Mouse (Mus musculus) heart, postnatal 10 days (tissue): ENCODE data around the gene Pde2a. TPM values are rescaled to one million over a fixed set of nuclear protein-coding genes. Genes with fewer than 3 reads are reported as not detected.

ENCODE experiments used
- DNase-seq, 2 experiments: peaks; one replicate each; pipeline ENCODE4 v3.0.0; 2021
- intact Hi-C: fragments of 180-260 bp; cut with DNase I; formaldehyde crosslinking; loops from one replicate; pipeline ENCODE4 v1.15.1; 2025
- total RNA-seq, 2 experiments: library from RNA; stranded (reverse); gene quantifications; 2 replicates each; pipeline ENCODE4 v1.2.3; 2021

Pde2a gene
- total RNA-seq, 2 experiments from 2014 or later, result 65.2 to 70.1 TPM

- peak; percentile 84 to 85 for DNase-seq
- intact Hi-C loops, result loop anchor here (1.0 to 2.0 kb wide), 2 partner anchors 37 to 53 kb away; no protein-coding TSS in a partner anchor
Measured at GRCm38 (mm10) chr7:101503351-101503750, 81.9 kb downstream of the Pde2a start.

GRCm38 (mm10) chr7:101503803-101504202, 82.3 kb downstream of the Pde2a start:
- intact Hi-C loops, result loop anchor here (1.0 to 2.0 kb wide), 2 partner anchors 37 to 54 kb away; no protein-coding TSS in a partner anchor
- DNase-seq, result no peak

DNA sequence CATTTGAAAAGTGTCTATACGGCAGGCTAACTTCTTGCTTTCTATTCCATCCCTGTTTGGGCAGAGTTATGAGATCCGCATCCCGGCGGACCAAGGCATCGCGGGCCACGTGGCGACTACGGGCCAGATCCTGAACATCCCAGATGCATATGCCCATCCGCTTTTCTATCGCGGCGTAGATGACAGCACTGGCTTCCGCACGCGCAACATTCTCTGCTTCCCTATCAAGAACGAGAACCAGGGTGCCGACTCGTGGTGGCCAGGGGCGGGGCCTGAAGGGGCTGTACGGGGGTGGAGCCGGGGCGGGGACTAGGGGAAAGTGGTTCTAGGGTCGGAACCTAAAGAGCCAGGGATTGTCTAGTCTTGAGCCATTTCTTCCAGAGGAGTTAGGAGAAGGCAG, 83.0 kb downstream of the Pde2a start:
- DNase-seq, result peak in 1 of 2 experiments; percentile 37
- intact Hi-C loops, result no loop called here

- intact Hi-C loops, result no loop called here
- no peak for DNase-seq
Measured at GRCm38 (mm10) chr7:101509212-101509611, 87.7 kb downstream of the Pde2a start.

- intact Hi-C loops, result no loop called here
- no peak for DNase-seq
Measured at GRCm38 (mm10) chr7:101513655-101514054, 92.2 kb downstream of the Pde2a start.

DNA sequence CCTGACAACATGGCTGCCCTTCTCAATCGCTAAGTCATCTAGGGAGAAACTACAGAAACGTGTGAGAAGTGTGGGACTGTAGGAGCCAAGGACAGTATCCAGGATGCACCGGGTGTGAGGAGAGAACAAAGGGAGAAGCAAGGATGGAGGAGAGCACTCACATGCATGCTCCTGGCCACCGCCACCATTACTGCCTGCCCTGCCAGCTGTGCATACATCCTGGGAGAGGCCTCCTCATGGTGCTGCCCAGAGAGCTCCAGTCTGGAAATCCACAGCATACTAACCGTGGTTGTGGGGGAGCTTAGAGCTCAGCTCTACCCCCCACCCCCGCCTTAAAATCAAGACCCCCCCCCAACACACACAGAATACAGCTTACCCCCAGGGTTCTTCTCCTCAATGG, 93.3 kb downstream of the Pde2a start:
- intact Hi-C loops, result no loop called here
- no peak for DNase-seq

DNA sequence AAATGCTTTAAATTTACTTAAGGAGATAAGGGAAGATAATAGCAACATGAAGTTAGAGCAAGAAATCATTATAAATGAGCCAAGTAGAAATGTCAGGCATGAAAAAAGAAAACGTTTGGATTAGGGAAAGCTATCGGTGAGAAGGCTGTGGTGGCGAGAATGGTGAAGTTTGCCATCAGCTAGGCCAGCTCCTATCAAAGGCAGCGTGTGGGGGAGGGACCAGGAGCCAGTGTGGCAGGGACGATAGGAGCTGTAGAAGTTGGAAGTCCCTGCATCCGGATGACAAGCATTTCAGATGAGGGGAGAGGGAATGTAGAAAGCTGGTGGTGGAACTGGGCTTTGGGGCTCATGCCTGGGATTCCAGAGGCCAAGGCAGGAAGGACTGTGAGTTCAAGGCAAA, 93.8 kb downstream of the Pde2a start:
- intact Hi-C loops, result no loop called here
- DNase-seq, result no peak

- intact Hi-C loops, result no loop called here
- DNase-seq, result no peak
Measured at GRCm38 (mm10) chr7:101516460-101516859, 95.0 kb downstream of the Pde2a start.

GRCm38 (mm10) chr7:101521696-101522095, 100.2 kb downstream of the Pde2a start:
- intact Hi-C loops, result no loop called here

DNA sequence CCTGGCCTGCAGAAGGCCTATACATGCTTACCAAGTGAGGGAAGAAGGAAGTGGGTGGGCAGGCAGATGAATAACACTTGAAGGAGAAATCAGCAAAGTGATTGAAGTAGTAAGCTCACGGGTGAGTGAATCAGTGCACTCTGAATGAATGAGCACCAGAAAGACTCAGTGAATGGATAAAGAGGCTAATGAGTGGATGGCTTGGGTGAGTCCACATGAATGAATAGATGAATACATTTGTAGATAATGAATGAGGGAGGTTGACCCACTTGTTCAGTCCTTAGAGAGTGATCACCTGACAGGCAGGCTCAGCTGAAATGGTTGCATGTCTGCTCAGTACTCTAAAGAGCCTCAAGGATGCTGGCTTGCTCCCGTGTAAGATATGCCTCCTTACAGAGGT, 101.7 kb downstream of the Pde2a start:
- intact Hi-C loops, result no loop called here
- DNase-seq, result no peak

More at GRCm38 (mm10) chr7:101521696-101522095, 100.2 kb downstream of the Pde2a start:
- no peak for DNase-seq

DNA sequence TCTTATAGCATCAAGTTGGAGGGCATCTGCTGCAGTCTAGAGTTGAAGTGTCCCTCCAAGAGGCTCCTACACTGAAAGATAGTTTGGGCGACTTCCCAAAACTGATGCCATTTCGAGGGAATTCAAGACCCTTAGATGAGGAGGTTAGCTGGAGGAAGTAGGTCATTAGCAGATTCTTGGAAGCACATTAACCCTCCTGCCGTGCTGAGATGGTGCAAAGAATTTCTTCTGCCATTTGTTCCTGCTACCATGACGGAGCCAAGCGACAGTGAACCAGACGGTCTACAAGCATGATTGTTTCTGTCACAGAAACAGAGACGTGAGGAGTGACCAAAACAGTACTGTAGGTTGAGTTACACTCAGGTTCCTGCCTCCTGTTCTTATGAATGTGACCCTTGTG, 105.0 kb downstream of the Pde2a start:
- no peak for DNase-seq
- intact Hi-C loops, result loop anchor here (5.0 kb wide), 1 partner anchor 84 kb away; no protein-coding TSS in a partner anchor

DNA sequence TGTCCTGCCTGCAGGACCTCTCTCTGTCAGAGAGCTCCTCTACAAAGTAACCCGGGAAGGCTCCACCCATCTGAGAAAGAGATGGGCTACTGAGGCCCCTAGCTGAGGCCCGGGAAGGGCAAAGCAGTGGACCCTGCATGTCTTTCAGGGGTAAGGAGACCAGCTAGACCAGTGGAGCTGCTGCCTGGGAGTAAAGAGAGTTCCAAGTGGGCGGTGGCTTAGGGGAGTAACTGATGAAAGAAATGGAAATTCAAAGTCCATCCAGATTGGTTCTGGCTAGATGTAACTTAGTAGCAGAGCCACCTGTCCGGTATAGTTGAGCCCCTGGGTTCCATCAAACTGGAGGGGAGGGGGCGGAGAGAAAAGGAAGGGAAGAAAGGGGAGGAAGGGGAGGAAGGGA, 112.9 kb downstream of the Pde2a start:
- intact Hi-C loops, result no loop called here

DNA sequence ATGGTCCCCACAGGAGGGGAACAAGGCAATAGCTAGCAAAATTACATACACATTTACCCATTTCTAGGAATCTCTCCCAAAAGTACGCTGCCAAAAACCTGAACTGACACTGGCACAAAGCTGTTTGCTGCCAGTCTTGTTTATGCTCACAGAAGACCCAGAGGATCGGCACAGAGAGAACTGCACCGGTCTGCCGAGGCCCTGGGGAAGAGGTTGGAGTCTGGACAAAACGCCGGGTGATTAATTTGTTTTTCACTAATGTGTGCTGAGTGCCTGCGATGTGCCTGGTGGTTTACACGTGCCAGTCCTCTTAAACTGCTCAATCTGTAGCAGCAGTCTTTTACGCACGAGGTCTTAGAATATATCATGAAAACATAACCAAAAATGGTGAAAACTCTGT, 113.6 kb downstream of the Pde2a start:
- no peak for DNase-seq
- intact Hi-C loops, result no loop called here

More for the DNA sequence above, 112.9 kb downstream of the Pde2a start:
- no peak for DNase-seq

DNA sequence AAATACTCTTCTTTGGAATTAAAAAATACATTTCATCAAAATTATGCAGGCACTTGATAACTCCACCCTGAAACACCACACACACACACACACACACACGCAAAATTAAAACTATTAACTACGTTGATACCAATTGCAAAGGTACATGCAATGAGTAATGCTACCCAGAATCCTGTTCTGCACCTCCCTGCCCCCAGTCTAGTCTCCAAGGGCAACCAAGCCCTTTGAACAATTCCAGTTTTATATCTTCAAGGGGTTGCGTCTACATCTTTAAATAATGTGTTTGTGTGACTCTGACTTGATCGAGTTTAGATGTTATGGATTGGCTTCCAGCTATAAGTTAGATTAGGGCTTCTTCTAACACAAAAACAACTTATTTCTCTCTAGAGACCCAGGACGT, 114.0 kb downstream of the Pde2a start:
- no peak for DNase-seq
- intact Hi-C loops, result no loop called here

- intact Hi-C loops, result no loop called here
- DNase-seq, result no peak
Measured at GRCm38 (mm10) chr7:101537541-101537940, 116.0 kb downstream of the Pde2a start.

DNA sequence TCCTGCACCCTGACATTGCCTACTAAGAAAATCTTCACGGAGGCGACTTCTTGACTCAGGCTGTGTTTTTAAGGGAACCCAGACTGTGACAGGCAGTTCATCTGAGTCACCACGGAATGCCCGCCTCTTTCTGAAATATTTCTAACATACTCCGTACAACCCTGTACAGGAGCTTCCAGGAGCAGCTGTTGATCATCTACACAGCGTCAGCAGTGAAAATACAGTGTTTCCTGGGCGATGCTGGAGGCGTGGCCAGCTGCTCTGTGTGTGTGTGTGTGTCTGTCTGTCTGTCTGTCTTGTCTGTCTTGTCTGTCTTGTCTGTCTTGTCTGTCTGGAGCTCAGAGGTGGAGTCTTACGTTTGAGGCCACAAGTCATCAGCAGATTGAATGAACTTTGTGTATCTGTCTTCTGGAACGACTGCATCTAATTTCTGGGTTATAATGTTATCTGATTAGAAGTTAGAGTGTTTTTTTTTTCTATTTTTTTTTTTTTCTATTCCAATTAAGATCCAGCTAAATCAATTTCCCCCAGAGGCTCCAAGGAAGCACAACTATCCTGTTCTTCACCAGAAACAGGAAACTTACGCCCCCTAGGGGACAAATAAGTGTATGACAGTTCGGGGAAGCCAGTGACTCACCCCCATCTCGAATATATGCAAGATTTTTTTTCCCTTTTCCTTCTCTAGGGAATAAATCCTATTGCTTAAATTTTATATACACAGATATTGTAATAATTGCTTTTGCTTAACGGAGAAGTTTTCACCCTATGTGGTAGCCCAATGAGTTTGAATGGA, 116.8 kb downstream of the Pde2a start:
- peak; percentile 36 to 62 for DNase-seq
- intact Hi-C loops, result no loop called here

DNA sequence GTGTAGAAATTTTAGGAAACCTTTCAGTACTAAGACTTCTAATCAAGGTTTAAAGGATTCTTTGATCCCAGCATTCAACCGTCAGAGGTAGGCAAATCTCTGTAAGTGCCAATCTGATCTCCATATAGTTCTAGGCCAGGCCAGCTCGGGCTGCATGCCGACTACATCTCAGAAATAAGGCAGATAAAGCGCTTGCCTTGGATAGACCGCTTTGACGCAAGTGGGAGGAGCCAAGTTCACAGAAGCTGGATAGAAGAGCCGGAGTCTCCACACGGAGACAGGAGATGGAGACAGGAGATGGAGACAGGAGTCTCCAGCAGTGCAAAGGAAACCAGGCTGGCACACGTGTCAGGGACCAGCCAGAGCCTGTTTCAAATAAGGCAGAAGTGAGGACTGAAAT, 118.3 kb downstream of the Pde2a start:
- no peak for DNase-seq
- intact Hi-C loops, result loop anchor here (2.0 to 5.0 kb wide), 2 partner anchors 37 to 112 kb away; no protein-coding TSS in a partner anchor

- intact Hi-C loops, result loop anchor here (1.0 to 5.0 kb wide), 4 partner anchors 38 to 127 kb away; no protein-coding TSS in a partner anchor
- DNase-seq, result no peak
Measured at GRCm38 (mm10) chr7:101540684-101541083, 119.2 kb downstream of the Pde2a start.

DNA sequence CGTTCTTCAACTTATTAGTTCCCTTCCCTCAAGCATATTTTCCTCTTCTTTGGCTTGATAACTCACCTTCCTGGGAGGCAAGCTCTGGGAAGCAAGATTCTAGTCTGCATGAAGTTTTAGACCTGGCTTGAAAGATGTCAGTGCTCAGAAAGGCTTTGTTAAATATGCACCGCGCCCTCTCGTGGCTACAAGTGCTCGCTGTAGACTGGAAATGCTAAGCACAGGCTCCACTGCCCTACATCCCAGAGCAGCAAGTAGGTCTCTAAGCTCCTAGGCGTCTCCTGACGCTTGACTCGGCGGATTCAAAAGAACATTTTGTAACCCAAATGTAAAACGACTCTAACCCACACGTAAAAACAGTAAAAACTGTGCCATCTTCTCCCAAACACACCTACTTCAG, 119.6 kb downstream of the Pde2a start:
- peak; percentile 71 to 80 for DNase-seq

GRCm38 (mm10) chr7:101541734-101542133, 120.2 kb downstream of the Pde2a start:
- no peak for DNase-seq
- intact Hi-C loops, result loop anchor here (1.0 to 5.0 kb wide), 4 partner anchors 39 to 128 kb away; no protein-coding TSS in a partner anchor

More for the DNA sequence above, 119.6 kb downstream of the Pde2a start:
- intact Hi-C loops, result loop anchor here (1.0 to 5.0 kb wide), 4 partner anchors 38 to 128 kb away; no protein-coding TSS in a partner anchor

DNA sequence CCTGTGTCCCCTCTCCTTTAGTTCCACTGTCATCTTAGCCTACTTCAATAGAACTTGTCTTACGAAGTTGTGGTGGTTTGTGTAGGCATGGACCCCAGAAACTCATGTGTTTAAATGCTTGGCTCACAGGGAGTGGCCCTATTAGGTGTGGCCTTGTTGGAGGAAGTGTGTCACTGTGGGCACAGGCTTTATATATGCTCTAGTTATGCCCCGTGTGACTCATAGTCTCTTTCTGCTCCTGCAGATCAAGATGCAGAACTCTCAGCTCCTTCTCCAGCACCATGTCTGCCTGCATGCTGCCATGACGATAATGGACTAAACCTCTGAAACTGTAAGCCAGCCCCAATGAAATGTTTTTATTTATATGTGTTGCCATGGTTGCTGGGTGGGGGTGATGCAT, 126.2 kb downstream of the Pde2a start:
- intact Hi-C loops, result no loop called here

GRCm38 (mm10) chr7:101549266-101549665, 127.8 kb downstream of the Pde2a start:
- no peak for DNase-seq

More for the DNA sequence above, 126.2 kb downstream of the Pde2a start:
- DNase-seq, result no peak

More at GRCm38 (mm10) chr7:101549266-101549665, 127.8 kb downstream of the Pde2a start:
- intact Hi-C loops, result no loop called here
